Mouse (Mus musculus) kidney, postnatal 10 days (tissue): ENCODE measurements around the gene Ankrd27.

Experiments used
- DNase-seq: peaks from one replicate; pipeline ENCODE4 v3.0.0; 2021; ENCODE audit warnings: mixed read lengths

The Ankrd27 gene

DNA sequence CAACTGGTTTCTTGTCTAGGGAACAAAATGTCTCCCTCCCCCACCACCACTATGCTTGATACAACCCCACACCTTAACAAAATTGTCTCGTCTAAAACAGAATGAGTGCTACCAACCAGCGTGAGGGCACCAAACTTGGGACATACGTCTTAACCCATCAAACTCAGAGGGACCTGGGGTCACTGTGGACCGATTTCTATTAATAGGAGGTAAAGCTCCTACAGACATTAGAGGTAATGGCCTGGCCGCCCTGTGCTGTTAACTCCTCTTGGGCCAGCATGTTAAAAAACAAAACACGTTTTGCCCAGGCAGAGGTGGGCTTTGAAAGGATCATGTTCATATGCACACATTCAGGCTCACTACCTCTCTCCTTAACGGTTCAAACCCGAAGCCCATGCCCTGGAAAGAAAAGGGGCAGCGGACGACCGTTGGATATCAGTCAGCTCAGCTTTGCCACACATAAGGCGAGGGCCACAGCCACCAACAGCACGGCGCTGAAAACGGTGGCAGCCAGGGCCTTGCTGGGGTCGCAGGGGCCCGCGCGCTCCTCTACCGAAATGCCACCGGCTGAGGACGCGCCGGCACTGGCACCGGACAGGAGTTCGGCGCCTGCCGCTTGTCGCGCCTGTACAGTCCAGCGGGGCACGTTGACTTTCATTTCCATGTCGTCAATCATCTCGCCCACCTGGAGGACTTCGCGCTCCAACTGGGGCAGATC lies 1.8 kb upstream of the Ankrd27 start:
- DNase-seq = no peak

DNA sequence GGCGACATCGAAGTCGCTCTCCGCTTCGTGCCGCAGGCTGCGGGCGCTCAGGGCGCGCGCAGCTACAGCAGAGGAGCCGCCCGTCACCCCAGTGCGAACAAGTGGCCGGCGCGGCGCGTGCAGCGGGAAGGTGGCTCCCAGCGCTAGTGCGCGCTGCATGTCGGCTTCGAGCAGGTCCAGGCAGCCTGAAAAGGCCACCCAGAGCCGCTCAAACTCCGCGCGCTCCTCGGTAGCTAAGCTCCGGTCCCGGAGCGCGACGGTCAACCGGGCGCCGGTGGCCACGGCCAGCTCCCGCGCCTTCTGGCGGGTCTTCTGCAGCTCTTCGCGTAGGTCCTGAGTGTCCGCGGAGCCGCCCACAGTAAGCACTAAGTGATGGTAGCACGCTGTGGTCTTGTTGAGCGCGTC lies 1.3 kb upstream of the Ankrd27 start:
- peak; percentile 53 for DNase-seq

DNA sequence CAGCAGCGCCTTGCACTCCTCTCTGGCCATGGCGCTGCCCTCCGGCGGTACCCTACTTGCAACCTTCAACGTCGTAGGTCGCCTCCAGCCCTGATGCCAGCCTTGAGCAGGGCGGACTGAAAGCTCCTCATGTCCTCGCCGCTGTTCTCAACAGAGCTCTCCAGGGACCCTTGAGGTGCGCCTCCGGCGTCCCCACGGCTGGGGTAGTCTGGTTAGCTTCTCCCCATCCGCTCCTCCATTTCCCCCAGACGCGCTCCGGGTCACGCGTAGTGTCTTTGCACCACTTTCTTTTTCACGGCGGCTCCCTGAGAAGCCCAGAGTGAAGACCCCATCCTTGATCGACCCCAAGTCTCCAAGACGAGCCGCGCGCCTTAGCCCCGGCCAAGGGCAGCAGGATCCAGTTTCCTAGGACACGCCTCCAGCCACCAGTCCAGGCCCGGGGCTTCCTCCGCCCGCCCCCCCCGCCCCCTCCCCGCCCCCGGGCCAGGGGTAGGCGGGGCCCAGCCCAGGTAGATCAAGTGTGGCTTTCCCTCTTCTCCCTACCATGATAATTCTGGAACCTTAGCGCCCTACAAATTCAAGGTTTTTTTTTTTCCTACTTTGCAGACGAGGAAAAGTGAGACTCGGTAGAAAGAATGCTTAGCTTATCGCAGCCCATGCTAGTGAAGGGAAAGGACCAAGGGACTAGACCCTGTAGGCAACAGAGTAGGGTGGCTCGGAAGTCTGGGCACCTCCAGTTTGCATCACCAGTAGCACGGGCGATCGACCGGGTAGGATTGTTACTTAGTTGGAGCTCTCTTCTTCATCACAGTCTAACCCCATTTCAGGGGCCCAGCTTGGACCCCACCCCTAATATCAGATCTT lies 621 bp upstream of the Ankrd27 start, which contains the start of gene Rgs9bp:
Rgs9bp (minus strand) TSS at position 392 of the 864 bp plus-strand sequence.
- DNase-seq = peak; percentile 80

- DNase-seq = no peak
Measured at GRCm38 (mm10) chr7:35586906-35587445, 932 bp downstream of the Ankrd27 start.

DNA sequence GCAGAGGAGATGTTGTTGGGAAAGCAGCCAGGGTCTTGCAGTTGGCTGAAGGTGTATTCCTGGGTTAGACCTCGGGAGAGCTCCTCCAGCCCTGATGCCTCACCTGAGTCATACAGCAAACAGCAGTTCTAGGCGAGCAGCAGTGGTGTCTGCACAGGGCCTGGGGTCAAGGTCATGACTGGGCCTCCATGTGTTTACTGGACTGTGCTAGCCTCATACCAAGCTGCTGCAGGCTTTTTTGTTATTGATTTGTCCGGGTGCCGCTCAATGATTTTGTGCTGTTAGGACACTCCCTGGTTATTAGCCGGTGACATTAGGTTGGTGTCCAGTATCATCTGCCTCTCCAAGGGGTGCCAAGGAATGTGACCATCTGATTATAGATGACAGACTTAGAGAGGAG lies 1.7 kb downstream of the Ankrd27 start:
- DNase-seq = no peak

DNA sequence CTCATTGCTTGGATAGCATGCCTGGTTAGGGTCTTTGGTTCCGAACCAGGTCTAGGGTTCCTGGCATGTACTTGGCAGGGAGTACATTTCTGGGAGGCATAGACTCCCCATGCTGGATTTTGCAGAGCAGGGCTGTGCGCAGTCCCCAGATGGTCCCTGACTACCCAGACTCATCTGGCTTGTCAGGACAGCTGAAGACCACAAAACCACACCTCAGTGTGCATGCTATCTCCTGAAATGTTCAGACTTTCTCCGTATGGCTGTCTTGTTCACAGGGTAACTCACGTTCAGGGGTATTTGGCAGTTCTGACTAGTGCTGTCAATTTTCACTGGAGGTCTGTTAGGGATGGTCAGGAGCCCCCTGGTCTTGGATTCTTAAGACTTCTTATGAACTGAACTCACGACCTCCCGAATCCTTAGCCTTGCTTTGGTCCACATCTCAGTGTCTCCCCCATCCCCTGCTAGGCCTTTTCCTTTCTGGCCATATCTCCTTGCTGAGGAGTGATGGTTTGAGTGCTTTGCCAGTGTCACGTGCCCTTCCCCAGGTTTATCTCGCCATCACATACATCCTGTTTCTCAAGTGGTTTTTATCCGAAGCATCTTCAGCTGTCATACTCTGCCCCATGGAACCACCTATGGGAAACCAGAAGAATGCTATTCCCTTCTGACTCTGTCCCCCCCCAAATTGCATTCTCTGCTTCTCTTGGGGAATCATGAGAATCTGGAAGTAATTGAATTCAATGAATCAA lies 2.8 kb downstream of the Ankrd27 start:
- no peak for DNase-seq

DNA sequence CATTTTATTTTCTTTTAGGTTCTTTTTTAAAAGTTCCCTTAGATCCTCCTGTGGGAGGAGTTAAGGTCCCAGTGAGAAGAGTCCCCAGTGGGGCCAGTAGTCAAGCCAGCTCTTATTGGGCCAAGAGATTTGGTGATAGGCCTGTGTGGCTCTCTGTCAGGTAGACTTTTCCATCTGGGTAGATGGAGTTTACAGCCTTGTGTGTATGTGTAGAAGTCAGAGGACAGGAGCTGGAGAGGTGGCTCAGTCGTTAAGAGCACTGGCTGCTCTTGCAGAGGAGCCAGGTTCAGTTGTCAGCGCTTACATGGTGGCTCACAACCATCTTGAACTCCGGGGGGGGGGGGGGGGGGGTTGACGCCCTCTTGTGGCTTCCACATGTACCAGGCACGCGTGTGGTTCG lies 3.4 kb downstream of the Ankrd27 start:
- DNase-seq = no peak

DNA sequence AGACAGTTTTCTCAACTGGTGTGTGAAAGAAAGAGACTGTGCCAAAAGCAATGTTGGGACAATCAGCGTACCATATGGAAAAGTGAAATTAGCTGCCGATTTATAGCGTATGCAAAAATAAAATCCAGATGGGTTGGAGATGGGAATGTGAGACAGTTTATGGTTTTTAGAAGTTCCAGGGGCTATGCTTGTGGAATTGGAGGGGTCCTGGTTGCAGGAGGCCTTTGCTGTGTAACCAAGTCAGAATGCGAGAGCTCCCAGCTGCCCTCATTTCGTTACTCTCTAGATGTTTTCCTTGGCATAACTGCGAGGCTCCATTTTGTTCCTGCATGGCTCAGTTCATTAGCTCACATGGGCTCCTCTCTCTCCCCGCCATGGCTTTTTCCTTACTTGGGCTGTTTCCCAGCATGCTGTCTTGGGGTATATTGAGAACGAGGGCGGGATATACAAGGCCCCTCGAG lies 4.7 kb downstream of the Ankrd27 start:
- DNase-seq = peak; percentile 24

DNA sequence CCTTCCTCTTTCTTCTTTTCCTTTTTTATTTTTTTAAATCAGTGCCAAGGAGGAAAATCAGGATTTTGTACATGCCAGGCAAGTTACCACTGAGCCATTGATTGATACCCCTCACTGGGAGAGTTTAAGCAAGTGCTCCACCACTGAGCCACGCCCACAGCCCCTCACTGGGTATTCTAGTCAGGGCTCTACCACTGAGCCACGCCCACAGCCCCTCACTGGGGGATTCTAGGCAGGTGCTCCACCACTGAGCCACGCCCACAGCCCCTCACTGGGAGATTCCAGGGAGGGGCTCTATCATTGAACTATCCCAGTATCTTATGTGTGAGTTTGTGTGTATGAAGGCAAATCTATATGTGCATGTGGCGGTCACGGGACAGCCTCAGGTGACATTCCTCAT lies 8.3 kb downstream of the Ankrd27 start:
- no peak for DNase-seq

DNA sequence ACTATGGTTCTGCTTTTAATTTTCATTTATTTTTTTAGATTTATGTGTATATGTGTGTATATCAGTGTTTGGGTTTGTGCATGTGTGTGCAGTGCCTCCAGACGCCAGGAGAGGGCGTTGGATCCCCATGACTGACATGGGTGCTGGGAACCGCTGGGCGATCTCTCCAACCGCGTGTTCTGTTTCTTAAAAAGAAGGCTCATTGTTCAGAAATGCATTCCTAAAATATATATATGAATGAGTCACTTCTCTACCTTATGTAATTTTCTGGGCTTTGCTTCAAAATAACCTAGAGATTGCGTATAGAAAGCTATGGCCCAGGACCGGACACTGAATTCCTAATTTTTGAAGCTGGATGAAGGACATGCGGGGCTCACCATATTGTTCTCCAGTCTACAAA lies 13.4 kb downstream of the Ankrd27 start:
- DNase-seq = no peak

GRCm38 (mm10) chr7:35600031-35600430 lies 14.0 kb downstream of the Ankrd27 start:
- DNase-seq = no peak

DNA sequence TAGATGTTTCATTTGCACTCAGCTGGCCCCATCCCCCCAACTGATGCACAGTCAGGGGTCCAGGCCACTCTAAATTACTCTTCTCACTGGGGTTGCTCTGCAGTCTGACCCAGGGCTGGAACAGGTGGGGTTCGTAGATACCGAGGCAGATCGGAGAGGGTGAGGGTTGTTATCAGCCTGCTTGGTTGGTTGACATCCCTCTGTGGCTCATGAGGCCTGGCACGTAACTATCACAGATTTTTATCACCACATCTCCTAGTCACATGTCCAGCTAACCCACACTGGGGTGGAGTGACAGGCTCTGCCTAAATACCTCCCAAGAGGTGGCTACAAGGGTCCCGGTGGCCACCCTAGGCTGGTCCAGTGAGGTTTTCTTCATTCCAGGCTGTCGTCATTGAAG lies 15.1 kb downstream of the Ankrd27 start:
- DNase-seq = no peak

GRCm38 (mm10) chr7:35602766-35603165 lies 16.7 kb downstream of the Ankrd27 start:
- no peak for DNase-seq

- no peak for DNase-seq
Measured at GRCm38 (mm10) chr7:35606816-35607215, 20.8 kb downstream of the Ankrd27 start.

DNA sequence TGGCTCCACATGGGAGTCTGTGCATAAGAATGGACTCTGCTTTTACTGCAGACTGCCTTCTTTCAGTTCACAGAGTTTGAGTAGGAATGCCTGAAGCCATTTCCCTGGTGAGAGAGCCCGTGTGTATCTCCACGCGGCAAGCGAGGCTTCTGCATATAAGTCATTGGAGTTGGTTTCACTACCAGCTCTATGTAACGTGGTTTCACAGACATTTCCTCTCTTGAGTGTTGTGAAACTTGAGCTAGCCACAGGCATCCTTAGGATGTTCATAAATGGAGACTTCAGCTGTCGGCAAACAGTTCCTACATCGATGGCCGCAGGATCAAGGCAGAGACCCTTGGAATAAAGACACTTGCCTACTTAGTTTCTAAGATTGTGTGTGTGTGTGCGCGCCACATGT lies 23.2 kb downstream of the Ankrd27 start:
- no peak for DNase-seq

- DNase-seq = no peak
Measured at GRCm38 (mm10) chr7:35617513-35617912, 31.5 kb downstream of the Ankrd27 start.

GRCm38 (mm10) chr7:35622626-35623025 lies 36.6 kb downstream of the Ankrd27 start:
- no peak for DNase-seq

- DNase-seq = no peak
Measured at GRCm38 (mm10) chr7:35626038-35626437, 40.0 kb downstream of the Ankrd27 start.

DNA sequence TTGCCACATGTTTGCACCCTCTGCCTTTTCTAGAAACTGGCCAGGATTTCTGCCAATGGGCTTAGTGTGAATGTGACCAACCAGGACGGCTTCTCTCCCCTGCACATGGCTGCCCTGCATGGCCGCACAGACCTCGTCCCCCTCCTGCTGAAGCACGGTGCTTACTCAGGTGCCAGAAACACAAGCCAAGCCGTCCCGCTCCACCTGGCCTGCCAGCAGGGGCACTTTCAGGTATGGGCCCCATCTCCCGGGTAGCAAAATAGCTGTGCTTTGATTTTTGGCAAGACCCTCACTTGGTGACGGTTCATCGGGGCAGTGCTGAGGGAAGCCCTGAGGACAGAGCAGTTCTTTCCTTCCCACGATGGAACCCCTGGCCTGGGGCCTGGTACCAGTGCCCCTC lies 41.3 kb downstream of the Ankrd27 start:
- DNase-seq = peak; percentile 19

GRCm38 (mm10) chr7:35628496-35628895 lies 42.5 kb downstream of the Ankrd27 start:
- peak; percentile 43 for DNase-seq

GRCm38 (mm10) chr7:35636229-35636628 lies 50.2 kb downstream of the Ankrd27 start:
- DNase-seq = peak; percentile 65

- no peak for DNase-seq
Measured at GRCm38 (mm10) chr7:35636874-35637273, 50.8 kb downstream of the Ankrd27 start.

DNA sequence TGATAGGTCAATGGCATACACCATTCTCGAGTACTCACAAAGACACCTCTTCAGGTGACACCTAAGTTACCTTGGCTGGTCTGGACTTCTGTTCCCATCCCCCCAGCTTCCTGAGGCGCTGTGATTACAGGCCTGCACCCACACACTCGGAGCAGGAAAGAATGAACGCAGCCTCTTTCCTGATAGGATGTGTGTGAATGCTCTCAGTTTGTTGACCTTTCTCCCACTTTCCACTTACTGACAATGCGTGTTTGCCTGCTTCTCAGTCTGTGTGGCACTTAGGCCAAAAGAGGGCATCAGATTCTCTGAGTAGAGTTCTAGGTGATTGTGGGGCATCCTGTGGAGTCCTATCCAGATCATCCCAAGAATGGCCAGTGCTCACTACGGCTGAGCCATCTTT lies 54.0 kb downstream of the Ankrd27 start:
- no peak for DNase-seq
